Mouse (Mus musculus) induced T-regulatory cell, adult 2 months (primary cell): ENCODE measurements around the gene Lyve1.

ENCODE experiments used
- DNase-seq: peaks from one replicate; pipeline ENCODE4 v3.0.0-alpha.2; 2012; ENCODE audit warnings: low read depth

The Lyve1 gene

GRCm38 (mm10) chr7:110853611-110854010 lies 9.4 kb downstream of the Lyve1 start:
- DNase-seq = no peak

GRCm38 (mm10) chr7:110851541-110852203 lies 11.4 kb downstream of the Lyve1 start:
- DNase-seq = no peak

- no peak for DNase-seq
Observed at GRCm38 (mm10) chr7:110848371-110848770, 14.7 kb downstream of the Lyve1 start.

GRCm38 (mm10) chr7:110847321-110847720 lies 15.7 kb downstream of the Lyve1 start:
- DNase-seq = no peak

- peak; percentile 98 for DNase-seq
Observed at GRCm38 (mm10) chr7:110843916-110844874, 18.8 kb downstream of the Lyve1 start, which contains the start of gene Rnf141. Rnf141 (minus strand) TSS chr7:110844457.

GRCm38 (mm10) chr7:110840332-110840731 lies 22.7 kb downstream of the Lyve1 start:
- no peak for DNase-seq

- no peak for DNase-seq
Observed at GRCm38 (mm10) chr7:110834522-110834921, 28.5 kb downstream of the Lyve1 start.

- DNase-seq = no peak
Observed at GRCm38 (mm10) chr7:110834018-110834417, 29.0 kb downstream of the Lyve1 start.

GRCm38 (mm10) chr7:110833024-110833423 lies 30.0 kb downstream of the Lyve1 start:
- DNase-seq = no peak

- no peak for DNase-seq
Observed at GRCm38 (mm10) chr7:110823995-110824953, 38.8 kb downstream of the Lyve1 start.

GRCm38 (mm10) chr7:110823593-110823992 lies 39.4 kb downstream of the Lyve1 start:
- no peak for DNase-seq

GRCm38 (mm10) chr7:110823076-110823475 lies 40.0 kb downstream of the Lyve1 start:
- no peak for DNase-seq

GRCm38 (mm10) chr7:110822055-110822454 lies 41.0 kb downstream of the Lyve1 start:
- no peak for DNase-seq

- no peak for DNase-seq
Observed at GRCm38 (mm10) chr7:110821653-110822052, 41.4 kb downstream of the Lyve1 start.

GRCm38 (mm10) chr7:110821068-110821467 lies 42.0 kb downstream of the Lyve1 start:
- DNase-seq = no peak

GRCm38 (mm10) chr7:110818787-110819350 lies 44.2 kb downstream of the Lyve1 start:
- DNase-seq = no peak

GRCm38 (mm10) chr7:110818206-110818605 lies 44.8 kb downstream of the Lyve1 start:
- no peak for DNase-seq

- DNase-seq = peak; percentile 80
Observed at GRCm38 (mm10) chr7:110816037-110816436, 47.0 kb downstream of the Lyve1 start.

GRCm38 (mm10) chr7:110813983-110814382 lies 49.1 kb downstream of the Lyve1 start:
- DNase-seq = no peak

- no peak for DNase-seq
Observed at GRCm38 (mm10) chr7:110811529-110811928, 51.5 kb downstream of the Lyve1 start.

GRCm38 (mm10) chr7:110810995-110811394 lies 52.0 kb downstream of the Lyve1 start:
- no peak for DNase-seq
